Mouse (Mus musculus): ENCODE measurements around the gene Ltb.

DNA sequence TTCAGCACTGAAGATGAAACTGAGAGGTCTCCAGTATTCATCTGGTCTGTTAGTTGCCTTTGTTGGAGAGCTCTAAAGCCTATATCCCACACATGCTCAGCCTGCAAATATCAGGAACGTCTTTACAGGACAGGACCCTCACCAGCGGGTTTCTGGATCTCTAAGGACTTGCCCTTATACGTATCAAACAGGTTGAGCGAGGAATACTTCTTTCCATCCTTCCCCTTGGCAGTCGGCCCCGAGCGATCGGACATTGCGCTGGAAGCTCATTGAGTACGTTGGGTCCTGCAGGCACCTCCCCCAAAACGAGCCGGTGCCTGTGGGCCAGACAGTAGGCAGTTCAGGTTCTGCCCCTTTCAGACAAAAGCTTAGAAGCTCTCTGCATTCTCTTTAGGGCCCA is 31.5 kb upstream of the Ltb start:
- TF ChIP-seq MYOD1 (IDR thresholded peaks at IDR 0.05; ENCODE audit: control insufficient read depth in 1 of 3, insufficient read length in 2 of 3, low read depth in 2 of 3) (no peak), TCF12 (IDR thresholded peaks at IDR 0.05; ENCODE audit: insufficient read depth, poor library complexity, severe bottlenecking) (no peak), CEBPB (IDR thresholded peaks at IDR 0.05; ENCODE audit: insufficient read depth, poor library complexity, severe bottlenecking) (no peak)
